ENCODE assay signal across 12 mouse cellular contexts in the genomic region with DNA sequence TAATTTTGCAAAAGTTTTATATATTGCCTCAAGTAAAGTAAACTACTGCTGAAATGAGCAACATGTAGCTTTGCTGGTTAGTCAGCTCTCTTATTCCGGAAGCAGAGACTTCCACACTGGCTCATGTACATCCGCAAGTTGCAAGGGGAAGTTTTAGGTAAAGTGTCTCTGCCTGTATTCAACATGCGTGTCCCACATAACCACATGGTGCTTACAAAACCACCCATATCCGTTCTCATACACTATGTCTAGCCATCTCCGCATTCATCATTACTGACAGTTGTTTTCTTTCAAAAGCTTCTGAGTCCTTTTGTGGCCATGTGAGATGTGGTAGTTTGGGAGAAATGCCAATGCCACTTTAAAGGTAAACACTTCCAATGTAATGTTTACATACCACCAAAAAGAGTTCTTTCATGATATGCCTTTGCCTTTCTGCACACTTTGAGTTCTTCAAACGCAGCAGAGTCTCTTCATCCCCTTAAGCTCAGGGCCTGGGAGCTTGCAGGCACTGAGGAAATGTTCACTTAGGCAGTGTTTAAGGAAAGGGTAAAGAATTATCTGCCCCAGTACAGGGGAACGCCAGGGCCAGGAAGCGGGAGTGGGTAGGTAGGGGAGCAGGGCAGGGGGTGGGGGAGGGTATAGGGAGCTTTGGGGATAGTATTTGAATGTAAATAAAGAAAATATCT.
DNase-seq lines count a peak whose midpoint lies in the region; ATAC-seq lines count a peak whose summit lies in the region.
"Had no signal": no experiment of that assay in that cellular context is flagged by ENCODE, and none has a peak within 500 bp of the region (broad histone marks: within the 10 kb centered on the region; RNA-seq: fewer than 3 reads in every experiment).

No protein-coding gene starts in this region.

- no peak overlapping the region for H3K4me2 ChIP-seq in forebrain, embryonic 16.5 days (ENCODE audit: low read length)
- H3K4me2 ChIP-seq: heart, embryonic 13.5 days had no signal

- H3K27ac ChIP-seq in forebrain, embryonic 16.5 days (ENCODE audit: low read length), result no peak overlapping the region
- H3K27ac ChIP-seq: heart, embryonic 13.5 days had no signal

- H3K9me3 ChIP-seq in forebrain, embryonic 16.5 days (ENCODE audit: control insufficient read depth, low read length), result no peaks in the 10 kb centered on the region
- H3K9me3 ChIP-seq: heart, embryonic 13.5 days had no signal

- WGBS in forebrain, embryonic 16.5 days, result 81% methylated on average over 8 of the region's 8 CpGs

- H3K4me1 ChIP-seq in forebrain, embryonic 16.5 days (replicated peaks; ENCODE audit: control insufficient read depth, insufficient read depth, low read length), result no peaks in the 10 kb centered on the region
- H3K4me1 ChIP-seq: heart, embryonic 13.5 days had no signal

- peak; percentile 100 for ATAC-seq in hematopoietic stem cell, adult 5-6 weeks (replicated peaks in 1 of 2; ENCODE audit: insufficient read depth in 1 of 2, low FRiP score in 2 of 2, low TSS enrichment in 1 of 2, low read depth in 1 of 2, poor library complexity in 2 of 2, severe bottlenecking in 2 of 2)
- peak; percentile 99 for ATAC-seq in megakaryocyte progenitor cell, adult 5-6 weeks (replicated peaks; ENCODE audit: poor library complexity)
- no peak for ATAC-seq in forebrain, embryonic 16.5 days

- peak; percentile 4 for DNase-seq in layer of hippocampus, adult 9-11 months
- DNase-seq in layer of hippocampus, postnatal 25 days (ENCODE audit: extremely low spot score in 1 of 2, low spot score in 1 of 2), result no peak
- DNase-seq in thymus, postnatal 25 days, result peak; percentile 38
- DNase-seq in kidney, adult 8-10 months, result no peak
- no peak for DNase-seq in adrenal gland, postnatal 25 days
- DNase-seq: adrenal gland, postnatal 36 days; cerebellum, postnatal 25 days; kidney, postnatal 14 days had no signal

- H3K4me3 ChIP-seq in forebrain, embryonic 16.5 days (replicated peaks; ENCODE audit: low read length), result no peak overlapping the region
- H3K4me3 ChIP-seq: heart, embryonic 13.5 days had no signal

- H3K9ac ChIP-seq in forebrain, embryonic 16.5 days (replicated peaks; ENCODE audit: low read depth, low read length), result no peak overlapping the region
- H3K9ac ChIP-seq: heart, embryonic 13.5 days had no signal

- H3K36me3 ChIP-seq in forebrain, embryonic 16.5 days (ENCODE audit: control insufficient read depth, insufficient read depth), result no peaks in the 10 kb centered on the region
- H3K36me3 ChIP-seq: heart, embryonic 13.5 days had no signal

- H3K27me3 ChIP-seq in forebrain, embryonic 16.5 days (replicated peaks; ENCODE audit: control insufficient read depth, insufficient read depth, low read length), result no peaks in the 10 kb centered on the region
- H3K27me3 ChIP-seq: heart, embryonic 13.5 days had no signal

Comparison
In these comparisons a context has a peak if more than half of its experiments do, and no peak if none do; other contexts are left out.
1. DNase-seq: peak in layer of hippocampus, adult 9-11 months (single experiment) and thymus, postnatal 25 days (single experiment); none in layer of hippocampus, postnatal 25 days (0 of 2), kidney, adult 8-10 months (0 of 2) and adrenal gland, postnatal 25 days (single experiment).